Mouse (Mus musculus): Measurements from ENCODE around the gene Zfp324.
A peak's percentile ranks its signal among the peaks of the same experiment; 100 is the strongest.

The Zfp324 gene

GRCm38 (mm10) chr7:13009143-13010004, 43.7 kb downstream of the Zfp324 start:
- DNase-seq (ENCODE audit: low spot score), result peak; percentile 99

GRCm38 (mm10) chr7:13010005-13010908, 44.6 kb downstream of the Zfp324 start, which contains the start of gene Zbtb45:
Zbtb45 (minus strand) TSS chr7:13010034.
- peak; percentile 56 for DNase-seq (ENCODE audit: low spot score)

- no peak for DNase-seq (ENCODE audit: low spot score)
These were observed 48.0 kb downstream of the Zfp324 start for GRCm38 (mm10) chr7:13013671-13014070.

- DNase-seq (ENCODE audit: low spot score), result no peak
These were observed 48.7 kb downstream of the Zfp324 start for GRCm38 (mm10) chr7:13014275-13014839.

- DNase-seq (ENCODE audit: low spot score), result no peak
These were observed 49.6 kb downstream of the Zfp324 start for GRCm38 (mm10) chr7:13015217-13015616.

- DNase-seq (ENCODE audit: low spot score), result peak; percentile 94
These were observed 57.3 kb downstream of the Zfp324 start for GRCm38 (mm10) chr7:13022773-13023535.

Data from embryo, embryonic 10 days (tissue).